ENCODE assay signal across 31 mouse cellular contexts in genomic region chr14:33073355-33073754, GRCm38 (mm10).
"Had no signal": no experiment of that assay in that cellular context is flagged by ENCODE, and none has a peak within 500 bp of the region (broad histone marks: within the 10 kb centered on the region; RNA-seq: fewer than 3 reads in every experiment).

No protein-coding gene starts in this region.

- ATAC-seq: liver, embryonic 12.5 days; liver, postnatal 0 days; lung, postnatal 0 days; midbrain, embryonic 13.5 days; midbrain, embryonic 15.5 days; midbrain, embryonic 16.5 days had no signal

- H3K36me3 ChIP-seq: limb, embryonic 10.5 days; limb, embryonic 12.5 days; limb, embryonic 13.5 days; limb, embryonic 15.5 days; liver, embryonic 12.5 days; liver, embryonic 13.5 days; liver, embryonic 15.5 days; lung, embryonic 15.5 days; midbrain, embryonic 10.5 days; midbrain, embryonic 12.5 days; midbrain, embryonic 13.5 days; midbrain, embryonic 15.5 days had no signal

- H3K9ac ChIP-seq: limb, embryonic 12.5 days; limb, embryonic 13.5 days; limb, embryonic 15.5 days; liver, embryonic 12.5 days; liver, embryonic 13.5 days; liver, embryonic 14.5 days; liver, embryonic 15.5 days; liver, postnatal 0 days; lung, embryonic 14.5 days; lung, embryonic 15.5 days; midbrain, embryonic 12.5 days; midbrain, embryonic 13.5 days; midbrain, embryonic 15.5 days had no signal

- H3K27ac ChIP-seq: limb, embryonic 10.5 days; limb, embryonic 12.5 days; limb, embryonic 13.5 days; limb, embryonic 15.5 days; liver, embryonic 12.5 days; liver, embryonic 13.5 days; liver, embryonic 14.5 days; liver, embryonic 15.5 days; lung, embryonic 15.5 days; macrophage; midbrain, embryonic 10.5 days; midbrain, embryonic 12.5 days; midbrain, embryonic 13.5 days; midbrain, embryonic 15.5 days had no signal

- H3K4me3 ChIP-seq: limb, embryonic 10.5 days; limb, embryonic 12.5 days; limb, embryonic 13.5 days; limb, embryonic 15.5 days; liver, embryonic 12.5 days; liver, embryonic 13.5 days; liver, embryonic 15.5 days; lung, embryonic 15.5 days; megakaryocyte, embryonic 14.5 days; midbrain, embryonic 10.5 days; midbrain, embryonic 12.5 days; midbrain, embryonic 13.5 days; midbrain, embryonic 15.5 days; myocyte had no signal

- H3K27me3 ChIP-seq: limb, embryonic 13.5 days; limb, embryonic 15.5 days; liver, embryonic 12.5 days; liver, embryonic 13.5 days; liver, embryonic 15.5 days; lung, embryonic 15.5 days; megakaryocyte, embryonic 14.5 days; midbrain, embryonic 12.5 days; midbrain, embryonic 13.5 days; midbrain, embryonic 15.5 days had no signal

- H3K9me3 ChIP-seq: limb, embryonic 10.5 days; limb, embryonic 12.5 days; limb, embryonic 13.5 days; limb, embryonic 15.5 days; liver, embryonic 12.5 days; liver, embryonic 13.5 days; liver, embryonic 15.5 days; lung, embryonic 15.5 days; midbrain, embryonic 10.5 days; midbrain, embryonic 12.5 days; midbrain, embryonic 13.5 days; midbrain, embryonic 15.5 days had no signal

- H3K4me1 ChIP-seq: limb, embryonic 10.5 days; limb, embryonic 12.5 days; limb, embryonic 13.5 days; limb, embryonic 15.5 days; liver, embryonic 12.5 days; liver, embryonic 13.5 days; liver, embryonic 15.5 days; lung, embryonic 15.5 days; megakaryocyte, embryonic 14.5 days; midbrain, embryonic 10.5 days; midbrain, embryonic 12.5 days; midbrain, embryonic 13.5 days; midbrain, embryonic 15.5 days had no signal

- H3K4me2 ChIP-seq: limb, embryonic 12.5 days; limb, embryonic 13.5 days; limb, embryonic 15.5 days; liver, embryonic 11.5 days; liver, embryonic 12.5 days; liver, embryonic 13.5 days; liver, embryonic 15.5 days; lung, embryonic 14.5 days; lung, embryonic 15.5 days; midbrain, embryonic 11.5 days; midbrain, embryonic 12.5 days; midbrain, embryonic 13.5 days; midbrain, embryonic 15.5 days had no signal

- DNase-seq: left cerebral cortex, postnatal 4 days; liver; liver, embryonic 13.5 days; liver, postnatal 0 days; lung, adult 18-20 months; lung, adult 2 months; lung, embryonic 14.5 days; lung, postnatal 10 days; lung, postnatal 14 days; lung, postnatal 36 days; lung, postnatal 4 days; midbrain, embryonic 14.5 days had no signal
